Mouse (Mus musculus) myocyte (in vitro differentiated cells): ENCODE measurements at regions not wholly inside any gene's neighbourhood (a gene's known extent, or its start where the extent isn't known, plus 50 kb on each side); places are given as distances from the start of the nearest gene placed in this dataset.

ENCODE experiments used
- H3K27me3 ChIP-seq: one replicate; pipeline ENCODE4 v1.6.1; 2011; ENCODE audit not compliant: control insufficient read depth, insufficient read depth, insufficient read length
- H3K36me3 ChIP-seq: one replicate; pipeline ENCODE4 v1.6.1; 2011; ENCODE audit not compliant: control insufficient read depth, insufficient read depth
- H3K4me2 ChIP-seq: one replicate; pipeline ENCODE4 v1.6.1; 2011; ENCODE audit warnings: low read depth, control low read depth
- H3K4me3 ChIP-seq: one replicate; pipeline ENCODE4 v1.5.1; 2011; ENCODE audit warnings: mild to moderate bottlenecking, control low read depth, moderate library complexity
- H3K79me2 ChIP-seq: one replicate; pipeline ENCODE4 v1.6.1; 2011; ENCODE audit not compliant: control insufficient read depth, insufficient read depth
- H3ac ChIP-seq: one replicate; pipeline ENCODE4 v1.6.1; 2011; ENCODE audit not compliant: control insufficient read depth, insufficient read length
- CEBPB ChIP-seq: IDR thresholded peaks from 2 replicates; pipeline ENCODE4 v1.6.1; 2011; ENCODE audit warnings: mild to moderate bottlenecking, moderate library complexity; ENCODE audit not compliant: poor library complexity, insufficient read depth, severe bottlenecking
- E2F4 ChIP-seq: IDR thresholded peaks from one replicate; pipeline ENCODE4 v1.6.1; 2011; ENCODE audit warnings: mild to moderate bottlenecking, control low read depth, moderate library complexity; ENCODE audit not compliant: insufficient read depth
- MAX ChIP-seq: IDR thresholded peaks from one replicate; pipeline ENCODE4 v1.6.1; 2011; ENCODE audit warnings: low read depth, mild to moderate bottlenecking, control low read depth
- MYOD1 ChIP-seq, 3 experiments: IDR thresholded peaks; one replicate each; pipeline ENCODE4 v1.6.1; 2011; ENCODE audit warnings: control low read depth in 2 of 3, low read depth in 2 of 3, mild to moderate bottlenecking in 2 of 3, moderate library complexity in 1 of 3; ENCODE audit not compliant: insufficient read length in 2 of 3, control insufficient read depth in 1 of 3
- MYOG ChIP-seq, 3 experiments: IDR thresholded peaks; one replicate each; pipeline ENCODE4 v1.6.1; 2011; ENCODE audit warnings: control low read depth in 2 of 3, low read depth in 2 of 3, mild to moderate bottlenecking in 2 of 3; ENCODE audit not compliant: insufficient read length in 2 of 3, control insufficient read depth in 1 of 3, insufficient read depth in 1 of 3
- POLR2A ChIP-seq: IDR thresholded peaks from one replicate; pipeline ENCODE4 v1.6.1; 2011; ENCODE audit warnings: low read depth, mild to moderate bottlenecking, control low read depth, moderate library complexity; ENCODE audit not compliant: insufficient read length
- POLR2AphosphoS2 ChIP-seq: IDR thresholded peaks from one replicate; pipeline ENCODE4 v1.6.1; 2011; ENCODE audit warnings: low read depth, control low read depth; ENCODE audit not compliant: insufficient read length
- REST ChIP-seq: IDR thresholded peaks from one replicate; pipeline ENCODE4 v1.6.1; 2011; ENCODE audit warnings: mild to moderate bottlenecking, control low read depth, moderate library complexity; ENCODE audit not compliant: insufficient read depth, insufficient read length
- SRF ChIP-seq: IDR thresholded peaks from one replicate; pipeline ENCODE4 v1.6.1; 2011; ENCODE audit warnings: low read depth; ENCODE audit not compliant: control insufficient read depth, insufficient read length
- TCF12 ChIP-seq: IDR thresholded peaks from one replicate; pipeline ENCODE4 v1.6.1; 2011; ENCODE audit warnings: mild to moderate bottlenecking, control low read depth; ENCODE audit not compliant: poor library complexity, insufficient read depth, severe bottlenecking
- TCF3 ChIP-seq: IDR thresholded peaks from one replicate; pipeline ENCODE4 v1.6.1; 2011; ENCODE audit warnings: low read depth, control low read depth; ENCODE audit not compliant: insufficient read length
- USF1 ChIP-seq: IDR thresholded peaks from one replicate; pipeline ENCODE4 v1.6.1; 2011; ENCODE audit warnings: low read depth, mild to moderate bottlenecking, control low read depth, moderate library complexity

GRCm38 (mm10) chr8:42107582-42107981 lies 690.7 kb upstream of the Frg1 start:
- H3K27me3 ChIP-seq, result no peaks in the 10 kb centered on the region

GRCm38 (mm10) chr8:42069314-42069713 lies 652.4 kb upstream of the Frg1 start:
- no peaks in the 10 kb centered on the region for H3K36me3 ChIP-seq
- no peak overlapping the region for H3ac ChIP-seq
- no peaks in the 10 kb centered on the region for H3K79me2 ChIP-seq
- TF ChIP-seq USF1 (no peak), MYOD1 (IDR thresholded peaks at IDR 0.05; ENCODE audit: control insufficient read depth in 1 of 3, insufficient read length in 2 of 3, low read depth in 2 of 3) (no peak), MAX (no peak), CEBPB (no peak), MYOG (IDR thresholded peaks at IDR 0.05; ENCODE audit: control insufficient read depth in 1 of 3, insufficient read depth in 1 of 3, insufficient read length in 2 of 3, low read depth in 2 of 3) (no peak), POLR2AphosphoS2 (no peak), POLR2A (no peak), TCF12 (no peak), E2F4 (no peak), TCF3 (no peak), SRF (no peak), REST (no peak)
- H3K4me3 ChIP-seq, result no peak overlapping the region
- no peaks in the 10 kb centered on the region for H3K27me3 ChIP-seq
- no peak overlapping the region for H3K4me2 ChIP-seq

More at GRCm38 (mm10) chr8:42107582-42107981, 690.7 kb upstream of the Frg1 start:
- H3K4me2 ChIP-seq, result no peak overlapping the region
- no peaks in the 10 kb centered on the region for H3K36me3 ChIP-seq
- no peaks in the 10 kb centered on the region for H3K79me2 ChIP-seq
- H3ac ChIP-seq, result no peak overlapping the region
- no peak for TF ChIP-seq CEBPB
- H3K4me3 ChIP-seq, result no peak overlapping the region

DNA sequence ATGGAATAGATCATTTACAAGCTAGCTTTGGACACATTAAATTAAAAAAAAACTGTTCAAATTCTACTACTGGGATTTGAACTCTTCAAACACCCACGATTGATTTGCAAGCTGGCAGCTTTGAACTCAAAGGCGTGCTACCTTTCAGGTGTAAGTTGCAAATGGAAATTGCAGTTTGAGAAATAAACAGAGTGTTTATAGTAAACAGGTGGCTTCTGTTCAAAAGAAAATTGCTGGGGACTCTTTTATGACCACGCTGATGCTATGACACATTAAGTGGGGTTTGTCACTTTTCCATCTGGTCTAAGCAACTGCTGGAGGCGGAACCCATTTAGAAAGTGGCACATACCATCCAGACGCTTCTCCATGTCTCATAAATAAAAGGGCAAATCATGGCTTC lies 626.7 kb upstream of the Frg1 start:
- no peak for TF ChIP-seq POLR2A
- TF ChIP-seq MYOD1 (IDR thresholded peaks at IDR 0.05; ENCODE audit: control insufficient read depth in 1 of 3, insufficient read length in 2 of 3, low read depth in 2 of 3), result no peak
- TF ChIP-seq CEBPB, result no peak
- no peak for TF ChIP-seq REST
- TF ChIP-seq TCF3, result no peak
- TF ChIP-seq TCF12, result no peak
- no peak for TF ChIP-seq SRF
- no peak for TF ChIP-seq MYOG (IDR thresholded peaks at IDR 0.05; ENCODE audit: control insufficient read depth in 1 of 3, insufficient read depth in 1 of 3, insufficient read length in 2 of 3, low read depth in 2 of 3)
- no peak for TF ChIP-seq USF1
- no peak for TF ChIP-seq POLR2AphosphoS2
- TF ChIP-seq MAX, result no peak
- no peak for TF ChIP-seq E2F4
- no peak overlapping the region for H3K4me2 ChIP-seq
- no peaks in the 10 kb centered on the region for H3K79me2 ChIP-seq
- H3K36me3 ChIP-seq, result no peaks in the 10 kb centered on the region
- no peak overlapping the region for H3K4me3 ChIP-seq
- H3K27me3 ChIP-seq, result no peaks in the 10 kb centered on the region
- no peak overlapping the region for H3ac ChIP-seq

- H3K36me3 ChIP-seq, result no peaks in the 10 kb centered on the region
- no peaks in the 10 kb centered on the region for H3K79me2 ChIP-seq
- no peak overlapping the region for H3ac ChIP-seq
- no peaks in the 10 kb centered on the region for H3K27me3 ChIP-seq
- no peak for TF ChIP-seq E2F4
- TF ChIP-seq SRF, result no peak
- TF ChIP-seq CEBPB, result no peak
- TF ChIP-seq MYOG (IDR thresholded peaks at IDR 0.05; ENCODE audit: control insufficient read depth in 1 of 3, insufficient read depth in 1 of 3, insufficient read length in 2 of 3, low read depth in 2 of 3), result no peak
- TF ChIP-seq TCF3, result no peak
- no peak for TF ChIP-seq MYOD1 (IDR thresholded peaks at IDR 0.05; ENCODE audit: control insufficient read depth in 1 of 3, insufficient read length in 2 of 3, low read depth in 2 of 3)
- no peak for TF ChIP-seq TCF12
- no peak for TF ChIP-seq USF1
- TF ChIP-seq POLR2AphosphoS2, result no peak
- TF ChIP-seq POLR2A, result no peak
- TF ChIP-seq MAX, result no peak
- TF ChIP-seq REST, result no peak
- no peak overlapping the region for H3K4me3 ChIP-seq
- H3K4me2 ChIP-seq, result no peak overlapping the region
These were observed 622.4 kb upstream of the Frg1 start for GRCm38 (mm10) chr8:42039245-42039644.

DNA sequence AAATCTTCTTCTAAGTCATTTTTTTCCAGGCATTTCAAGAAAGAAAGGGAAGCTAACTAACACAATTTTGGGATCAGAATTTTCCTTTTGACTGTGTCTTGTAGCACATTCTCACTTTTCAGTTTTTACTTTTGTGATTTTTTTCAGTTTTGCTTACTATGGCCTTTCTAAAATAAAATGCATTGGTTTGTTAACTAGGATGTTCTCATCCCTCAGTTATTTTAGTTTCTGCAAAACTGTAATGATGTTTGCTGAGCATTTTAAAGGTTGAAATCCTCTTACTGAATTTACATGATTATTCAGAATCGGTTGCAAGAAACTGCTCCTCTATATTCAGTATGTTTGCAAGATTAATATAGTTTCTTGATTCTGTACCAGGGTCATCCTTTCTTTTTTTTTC lies 610.1 kb upstream of the Frg1 start:
- Histone ChIP-seq H3K27me3 (no peaks in the 10 kb centered on the region), H3K4me3 (no peak overlapping the region), H3K36me3 (no peaks in the 10 kb centered on the region), H3K79me2 (no peaks in the 10 kb centered on the region), H3K4me2 (no peak overlapping the region), H3ac (no peak overlapping the region)
- TF ChIP-seq CEBPB, result no peak
- no peak for TF ChIP-seq E2F4
